Mouse (Mus musculus) left cerebral cortex, adult 18-20 months (tissue): Measurements from ENCODE around the gene Wsb1. TPM values are rescaled to one million over a fixed set of nuclear protein-coding genes. Genes with fewer than 3 reads are reported as not detected.

Source experiments
- total RNA-seq, 2 experiments: library from RNA; stranded (reverse); gene quantifications; 2 replicates each; pipeline ENCODE4 v1.2.3; 2021

Wsb1 gene
- total RNA-seq, 2 experiments from 2014 or later: 81.2 to 81.9 TPM

Other genes starting within 250 kb of the Wsb1 start
- gene Ksr1, start 108.3 kb downstream of the Wsb1 start, total RNA-seq: 10 to 100 TPM; 49.8 to 50.3 TPM
- gene Gm9964, start 42.2 kb upstream of the Wsb1 start, total RNA-seq: under 1 TPM in 1 of 2 experiments, not detected in 1; 0.49 TPM
- gene Nf1, start 85.0 kb upstream of the Wsb1 start, total RNA-seq: 100 to 1,000 TPM; 121 to 123 TPM
- gene Omg, start 249.4 kb upstream of the Wsb1 start, total RNA-seq: 100 to 1,000 TPM in 1 of 2 experiments, 10 to 100 TPM in 1; 96.8 to 101 TPM